Mouse (Mus musculus): ENCODE measurements around the gene Cnih4. TPM values are rescaled to one million over a fixed set of nuclear protein-coding genes. Genes with fewer than 3 reads are reported as not detected.

The Cnih4 gene
- polyA plus RNA-seq (2014; fragmentation: Nextera tagmentation; extraction: Ambion mirVana) = 87.9 and 91.1 TPM in 2 replicates

GRCm38 (mm10) chr1:181143950-181144836 is at the start of gene Cnih4, which contains the start of gene Nvl:
Gene Cnih4 (plus strand): TSS chr1:181144693.
Gene Nvl (minus strand): TSS chr1:181144204.
- H3K9ac ChIP-seq (ENCODE audit: low read depth, low read length) = peak within 1 kb of the TSS; percentile 73
- peak within 1 kb of the TSS; percentile 91 for H3K4me3 ChIP-seq (ENCODE audit: low read depth, low read length)
- H3K36me3 ChIP-seq (ENCODE audit: control insufficient read depth, insufficient read depth, low read length) = no peaks in the 10 kb centered on the region
- peak within 1 kb of the TSS; percentile 67 for H3K27ac ChIP-seq (ENCODE audit: low read depth, low read length)
- H3K9me3 ChIP-seq (ENCODE audit: control insufficient read depth, low read length) = no peaks in the 10 kb centered on the region
- ATAC-seq (ENCODE audit: low FRiP score) (peak; percentile 99), DNase-seq (ENCODE audit: low spot score) (peak; percentile 95)
- H3K4me1 ChIP-seq (replicated peaks; ENCODE audit: control insufficient read depth, insufficient read depth, low read length) = no peaks in the 10 kb centered on the region; the same call in 1 of the 2 replicates
- no peaks in the 10 kb centered on the region for H3K27me3 ChIP-seq (ENCODE audit: control insufficient read depth, insufficient read depth, low read length)
- H3K4me2 ChIP-seq (replicated peaks; ENCODE audit: low read depth, low read length) = peak within 1 kb of the TSS; percentile 65
- under 1% methylated on average over 52 of the region's 52 CpGs for WGBS

DNA sequence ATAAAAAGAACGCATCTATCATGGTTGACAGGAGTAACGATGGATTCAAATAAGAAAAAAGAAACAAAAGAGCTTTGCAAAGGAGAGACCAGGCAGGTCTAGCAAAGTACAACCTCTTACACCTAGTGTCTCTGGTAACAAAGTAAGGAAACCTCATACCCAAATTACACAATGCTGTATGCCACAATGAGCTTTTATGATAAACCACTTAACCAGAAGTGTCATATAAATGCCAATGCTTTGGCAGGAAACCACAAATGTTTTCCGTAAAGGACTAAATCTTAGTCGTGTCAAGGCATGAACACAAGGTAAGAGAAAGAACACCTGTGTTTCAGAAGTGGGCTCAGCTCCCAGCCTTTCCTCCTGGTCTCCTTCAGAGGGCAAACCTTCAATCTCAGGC is 27.4 kb upstream of the Cnih4 start:
- WGBS = 97% methylated on average over 4 of the region's 4 CpGs
- no peak overlapping the region for H3K27ac ChIP-seq (ENCODE audit: low read depth, low read length)
- DNase-seq (ENCODE audit: low spot score) = no peak
- no peaks in the 10 kb centered on the region for H3K4me1 ChIP-seq (replicated peaks; ENCODE audit: control insufficient read depth, insufficient read depth, low read length)
- H3K36me3 ChIP-seq (ENCODE audit: control insufficient read depth, insufficient read depth, low read length) = peaks cover 4% of the 10 kb centered on the region; the same call in 1 of the 2 replicates
- no peak overlapping the region for H3K4me2 ChIP-seq (replicated peaks; ENCODE audit: low read depth, low read length)
- no peaks in the 10 kb centered on the region for H3K27me3 ChIP-seq (ENCODE audit: control insufficient read depth, insufficient read depth, low read length)
- no peak for ATAC-seq (ENCODE audit: low FRiP score)
- no peak overlapping the region for H3K9ac ChIP-seq (ENCODE audit: low read depth, low read length)
- no peak overlapping the region for H3K4me3 ChIP-seq (ENCODE audit: low read depth, low read length)
- no peaks in the 10 kb centered on the region for H3K9me3 ChIP-seq (ENCODE audit: control insufficient read depth, low read length)

- Histone ChIP-seq H3K36me3 (ENCODE audit: control insufficient read depth, insufficient read depth, low read length) (0 out of 2 replicates have a peak, but pooled peaks cover 5% of the 10 kb centered on the region), H3K4me2 (replicated peaks; ENCODE audit: low read depth, low read length) (no peak overlapping the region), H3K27ac (ENCODE audit: low read depth, low read length) (no peak overlapping the region), H3K9me3 (ENCODE audit: control insufficient read depth, low read length) (no peaks in the 10 kb centered on the region), H3K27me3 (ENCODE audit: control insufficient read depth, insufficient read depth, low read length) (no peaks in the 10 kb centered on the region), H3K4me3 (ENCODE audit: low read depth, low read length) (no peak overlapping the region), H3K9ac (ENCODE audit: low read depth, low read length) (no peak overlapping the region), H3K4me1 (replicated peaks; ENCODE audit: control insufficient read depth, insufficient read depth, low read length) (no peaks in the 10 kb centered on the region)
- no peak for ATAC-seq (ENCODE audit: low FRiP score)
- 71% methylated on average over 2 of the region's 2 CpGs for WGBS
- no peak for DNase-seq (ENCODE audit: low spot score)
Measured at GRCm38 (mm10) chr1:181124145-181124544, 20.3 kb upstream of the Cnih4 start.

DNA sequence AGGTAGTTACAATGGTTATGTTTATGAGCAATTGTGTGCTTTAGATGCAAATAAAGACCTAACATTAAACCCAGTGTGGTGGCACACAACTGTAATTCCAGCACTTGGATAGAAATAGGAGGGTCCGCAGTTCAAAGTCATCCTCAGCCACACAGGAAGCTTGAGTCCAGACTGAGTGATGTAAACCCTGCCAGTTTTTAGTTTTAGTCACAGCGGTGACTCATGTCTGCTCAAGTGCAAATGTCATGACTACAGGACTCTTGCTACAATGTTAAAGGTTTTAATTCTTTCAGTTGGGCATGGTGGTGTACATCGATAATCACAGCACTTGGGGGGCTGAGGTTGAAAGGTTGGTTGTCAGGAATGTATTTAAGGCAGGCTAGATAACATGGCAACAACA is 18.6 kb upstream of the Cnih4 start:
- 95% methylated on average over 3 of the region's 3 CpGs for WGBS

GRCm38 (mm10) chr1:181126766-181127165 is 17.7 kb upstream of the Cnih4 start:
- no peak overlapping the region for H3K4me3 ChIP-seq (ENCODE audit: low read depth, low read length)
- no peaks in the 10 kb centered on the region for H3K4me1 ChIP-seq (replicated peaks; ENCODE audit: control insufficient read depth, insufficient read depth, low read length)
- H3K9ac ChIP-seq (ENCODE audit: low read depth, low read length) = no peak overlapping the region
- no peak overlapping the region for H3K4me2 ChIP-seq (replicated peaks; ENCODE audit: low read depth, low read length)
- DNase-seq (ENCODE audit: low spot score) (no peak), ATAC-seq (ENCODE audit: low FRiP score) (no peak)
- 93% methylated on average over 9 of the region's 9 CpGs for WGBS
- H3K36me3 ChIP-seq (ENCODE audit: control insufficient read depth, insufficient read depth, low read length) = 0 out of 2 replicates have a peak, but pooled peaks cover 5% of the 10 kb centered on the region
- no peaks in the 10 kb centered on the region for H3K27me3 ChIP-seq (ENCODE audit: control insufficient read depth, insufficient read depth, low read length)
- H3K27ac ChIP-seq (ENCODE audit: low read depth, low read length) = no peak overlapping the region
- H3K9me3 ChIP-seq (ENCODE audit: control insufficient read depth, low read length) = no peaks in the 10 kb centered on the region

More for the DNA sequence above, 18.6 kb upstream of the Cnih4 start:
- 0 out of 2 replicates have a peak, but pooled peaks cover 5% of the 10 kb centered on the region for H3K36me3 ChIP-seq (ENCODE audit: control insufficient read depth, insufficient read depth, low read length)
- H3K9me3 ChIP-seq (ENCODE audit: control insufficient read depth, low read length) = no peaks in the 10 kb centered on the region
- ATAC-seq (ENCODE audit: low FRiP score) = no peak
- no peak overlapping the region for H3K4me3 ChIP-seq (ENCODE audit: low read depth, low read length)
- H3K27me3 ChIP-seq (ENCODE audit: control insufficient read depth, insufficient read depth, low read length) = no peaks in the 10 kb centered on the region
- no peak overlapping the region for H3K9ac ChIP-seq (ENCODE audit: low read depth, low read length)
- no peak overlapping the region for H3K4me2 ChIP-seq (replicated peaks; ENCODE audit: low read depth, low read length)
- no peak overlapping the region for H3K27ac ChIP-seq (ENCODE audit: low read depth, low read length)
- no peaks in the 10 kb centered on the region for H3K4me1 ChIP-seq (replicated peaks; ENCODE audit: control insufficient read depth, insufficient read depth, low read length)
- DNase-seq (ENCODE audit: low spot score) = no peak

GRCm38 (mm10) chr1:181131915-181132314 is 12.6 kb upstream of the Cnih4 start:
- Histone ChIP-seq H3K4me1 (replicated peaks; ENCODE audit: control insufficient read depth, insufficient read depth, low read length) (no peaks in the 10 kb centered on the region), H3K36me3 (ENCODE audit: control insufficient read depth, insufficient read depth, low read length) (0 out of 2 replicates have a peak, but pooled peaks cover 6% of the 10 kb centered on the region), H3K4me3 (ENCODE audit: low read depth, low read length) (no peak overlapping the region), H3K27me3 (ENCODE audit: control insufficient read depth, insufficient read depth, low read length) (no peaks in the 10 kb centered on the region), H3K27ac (ENCODE audit: low read depth, low read length) (no peak overlapping the region), H3K9me3 (ENCODE audit: control insufficient read depth, low read length) (no peaks in the 10 kb centered on the region), H3K9ac (ENCODE audit: low read depth, low read length) (no peak overlapping the region), H3K4me2 (replicated peaks; ENCODE audit: low read depth, low read length) (no peak overlapping the region)
- 93% methylated on average over 6 of the region's 6 CpGs for WGBS
- ATAC-seq (ENCODE audit: low FRiP score) (no peak), DNase-seq (ENCODE audit: low spot score) (no peak)

DNA sequence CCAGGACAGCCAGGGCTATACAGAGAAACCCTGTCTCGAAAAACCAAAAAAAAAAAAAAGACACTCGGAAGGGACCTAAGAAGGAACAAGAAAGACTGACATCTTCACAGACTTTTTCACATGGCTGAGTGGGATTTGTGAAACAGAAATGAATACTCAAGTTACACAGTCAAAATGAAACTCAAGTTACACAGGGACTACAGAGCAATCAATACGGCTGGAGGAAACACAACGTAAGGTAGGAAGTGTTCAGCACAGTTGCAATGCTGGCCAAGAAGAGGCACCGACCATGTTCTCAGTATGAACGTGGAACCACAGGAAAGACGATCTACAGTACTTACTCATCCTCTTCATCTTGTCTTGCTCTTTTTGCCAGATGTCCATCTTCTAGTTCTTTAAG is 5.8 kb upstream of the Cnih4 start:
- no peaks in the 10 kb centered on the region for H3K27me3 ChIP-seq (ENCODE audit: control insufficient read depth, insufficient read depth, low read length)
- H3K4me2 ChIP-seq (replicated peaks; ENCODE audit: low read depth, low read length) = no peak overlapping the region
- no peak overlapping the region for H3K4me3 ChIP-seq (ENCODE audit: low read depth, low read length)
- no peaks in the 10 kb centered on the region for H3K9me3 ChIP-seq (ENCODE audit: control insufficient read depth, low read length)
- H3K9ac ChIP-seq (ENCODE audit: low read depth, low read length) = no peak overlapping the region
- no peak overlapping the region for H3K27ac ChIP-seq (ENCODE audit: low read depth, low read length)
- 0 out of 2 replicates have a peak, but pooled peaks cover 3% of the 10 kb centered on the region for H3K36me3 ChIP-seq (ENCODE audit: control insufficient read depth, insufficient read depth, low read length)
- DNase-seq (ENCODE audit: low spot score) = no peak
- H3K4me1 ChIP-seq (replicated peaks; ENCODE audit: control insufficient read depth, insufficient read depth, low read length) = no peaks in the 10 kb centered on the region; the same call in 1 of the 2 replicates
- 94% methylated on average over 7 of the region's 7 CpGs for WGBS
- ATAC-seq (ENCODE audit: low FRiP score) = no peak

GRCm38 (mm10) chr1:181143609-181143949 is 914 bp upstream of the Cnih4 start:
- Histone ChIP-seq H3K27ac (ENCODE audit: low read depth, low read length) (peak overlapping the region; percentile 67; the same call in 1 of the 2 replicates), H3K4me1 (replicated peaks; ENCODE audit: control insufficient read depth, insufficient read depth, low read length) (no peaks in the 10 kb centered on the region; the same call in 1 of the 2 replicates), H3K4me3 (ENCODE audit: low read depth, low read length) (peak overlapping the region; percentile 91), H3K4me2 (replicated peaks; ENCODE audit: low read depth, low read length) (peak overlapping the region; percentile 61), H3K9ac (ENCODE audit: low read depth, low read length) (peak overlapping the region; percentile 73), H3K36me3 (ENCODE audit: control insufficient read depth, insufficient read depth, low read length) (no peaks in the 10 kb centered on the region), H3K9me3 (ENCODE audit: control insufficient read depth, low read length) (no peaks in the 10 kb centered on the region), H3K27me3 (ENCODE audit: control insufficient read depth, insufficient read depth, low read length) (no peaks in the 10 kb centered on the region)
- ATAC-seq (ENCODE audit: low FRiP score) (peak; percentile 51), DNase-seq (ENCODE audit: low spot score) (no peak)
- WGBS = under 1% methylated on average over 12 of the region's 12 CpGs
